Mouse (Mus musculus): Measurements from ENCODE around the gene Phkg2. TPM values are rescaled to one million over a fixed set of nuclear protein-coding genes. Genes with fewer than 3 reads are reported as not detected.

Gene Phkg2
- polyA plus RNA-seq, 1 experiment from 2014 or later: 20.0 TPM

DNA sequence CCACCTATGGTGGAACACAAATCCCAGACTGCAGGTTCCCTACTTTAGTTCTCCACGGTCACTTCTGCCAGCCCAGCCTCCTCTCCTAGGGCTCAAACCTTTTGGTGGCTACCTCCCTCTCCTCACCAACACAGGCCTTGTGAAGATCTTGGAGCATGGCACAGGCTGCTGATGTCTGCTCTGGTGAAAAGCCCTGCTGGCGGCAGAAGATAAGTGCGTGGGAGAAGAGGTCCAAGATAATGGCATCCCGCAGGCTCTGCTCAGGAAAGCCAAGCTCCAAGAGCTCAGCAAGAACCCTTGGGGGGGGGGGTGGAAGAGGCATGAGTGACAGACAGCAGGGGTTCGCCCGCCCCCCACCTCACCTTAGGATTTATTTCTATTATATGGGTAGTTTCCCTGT lies 13.0 kb downstream of the Phkg2 start:
- H3K4me2 ChIP-seq: peak overlapping the region; percentile 98
- H3K4me1 ChIP-seq (replicated peaks): peaks cover 51% of the 10 kb centered on the region
- 34% methylated on average over 6 of the region's 6 CpGs for WGBS (ENCODE audit: insufficient replicate concordance)
- ATAC-seq (ENCODE audit: insufficient read depth): peak; percentile 43
- H3K9ac ChIP-seq: peak overlapping the region; percentile 35; the same call in 1 of the 2 replicates
- H3K9me3 ChIP-seq (replicated peaks): no peaks in the 10 kb centered on the region
- H3K36me3 ChIP-seq (replicated peaks): peaks cover 55% of the 10 kb centered on the region
- H3K27me3 ChIP-seq: no peaks in the 10 kb centered on the region
- H3K4me3 ChIP-seq (replicated peaks): 0 out of 2 replicates have a peak overlapping the region, but pooled peaks have one; percentile 0
- peak overlapping the region; percentile 85 for H3K27ac ChIP-seq (replicated peaks)

DNA sequence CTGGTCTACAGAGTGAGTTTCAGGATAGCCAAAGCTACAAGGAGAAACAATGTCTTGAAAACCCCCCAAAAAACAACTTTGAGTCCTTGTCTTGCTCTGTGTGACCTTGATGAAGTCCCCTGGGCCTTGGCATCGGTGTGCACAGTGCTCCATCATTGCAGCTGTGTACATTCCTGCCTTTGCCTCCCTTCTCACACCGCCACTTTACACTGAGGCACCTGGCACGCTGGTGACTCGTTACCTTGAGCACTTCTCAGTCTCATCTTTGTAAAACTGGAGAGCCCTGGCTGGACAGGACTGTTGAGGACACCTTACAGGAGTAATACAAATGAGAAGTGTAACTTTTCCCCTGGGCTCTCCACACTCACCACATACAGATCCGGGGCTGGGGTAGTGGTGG lies 14.1 kb downstream of the Phkg2 start:
- no peaks in the 10 kb centered on the region for H3K27me3 ChIP-seq
- no peaks in the 10 kb centered on the region for H3K9me3 ChIP-seq (replicated peaks)
- no peak for ATAC-seq (ENCODE audit: insufficient read depth)
- peak overlapping the region; percentile 89 for H3K4me3 ChIP-seq (replicated peaks)
- peak overlapping the region; percentile 98 for H3K4me2 ChIP-seq
- H3K36me3 ChIP-seq (replicated peaks): peaks cover 55% of the 10 kb centered on the region
- peaks cover 51% of the 10 kb centered on the region for H3K4me1 ChIP-seq (replicated peaks)
- peak overlapping the region; percentile 85 for H3K27ac ChIP-seq (replicated peaks)
- WGBS (ENCODE audit: insufficient replicate concordance): 66% methylated on average over 5 of the region's 5 CpGs
- peak overlapping the region; percentile 56 for H3K9ac ChIP-seq

GRCm38 (mm10) chr7:127588011-127588871 lies 15.1 kb downstream of the Phkg2 start, which contains the start of the genes Ccdc189 and Rnf40:
TSS of gene Ccdc189 (minus strand) at chr7:127588595.
TSS of gene Rnf40 (plus strand) at chr7:127588767.
- Histone ChIP-seq H3K9me3 (replicated peaks) (no peaks in the 10 kb centered on the region), H3K9ac (peak within 1 kb of the TSS; percentile 87), H3K4me3 (replicated peaks) (peak within 1 kb of the TSS; percentile 89), H3K27me3 (no peaks in the 10 kb centered on the region), H3K4me2 (peak within 1 kb of the TSS; percentile 98), H3K4me1 (replicated peaks) (peaks cover 51% of the 10 kb centered on the region), H3K27ac (replicated peaks) (peak within 1 kb of the TSS; percentile 85), H3K36me3 (replicated peaks) (peaks cover 55% of the 10 kb centered on the region)
- ATAC-seq (ENCODE audit: insufficient read depth): peak; percentile 90
- WGBS (ENCODE audit: insufficient replicate concordance): under 1% methylated on average over 50 of the region's 50 CpGs

DNA sequence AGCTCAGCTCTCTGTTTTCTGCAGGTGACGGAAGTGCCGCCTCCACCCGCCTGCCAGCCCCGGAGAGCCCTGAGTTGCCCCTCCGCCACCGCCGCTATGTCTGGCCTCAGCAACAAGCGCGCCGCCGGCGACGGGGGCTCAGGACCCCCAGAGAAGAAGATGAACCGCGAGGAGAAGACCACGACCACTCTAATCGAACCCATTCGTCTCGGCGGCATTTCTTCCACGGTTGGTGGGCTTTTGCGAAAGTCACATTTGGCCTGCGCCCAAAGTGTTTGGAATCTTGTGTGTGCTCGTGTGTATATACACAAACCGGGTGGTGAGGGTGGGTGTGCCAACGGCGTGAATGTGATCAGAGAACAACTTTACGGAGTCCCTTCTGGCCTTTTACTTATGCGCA lies 15.8 kb downstream of the Phkg2 start:
- WGBS (ENCODE audit: insufficient replicate concordance): 3% methylated on average over 29 of the region's 29 CpGs
- Histone ChIP-seq H3K4me3 (replicated peaks) (peak overlapping the region; percentile 89), H3K27ac (replicated peaks) (peak overlapping the region; percentile 85), H3K36me3 (replicated peaks) (peaks cover 55% of the 10 kb centered on the region), H3K9me3 (replicated peaks) (no peaks in the 10 kb centered on the region), H3K4me2 (peak overlapping the region; percentile 98), H3K27me3 (no peaks in the 10 kb centered on the region), H3K9ac (peak overlapping the region; percentile 87), H3K4me1 (replicated peaks) (peaks cover 51% of the 10 kb centered on the region)
- ATAC-seq (ENCODE audit: insufficient read depth): peak; percentile 11

- Histone ChIP-seq H3K27ac (replicated peaks) (0 out of 2 replicates have a peak overlapping the region, but pooled peaks have one; percentile 85), H3K4me3 (replicated peaks) (peak overlapping the region; percentile 89), H3K4me1 (replicated peaks) (peaks cover 51% of the 10 kb centered on the region), H3K4me2 (peak overlapping the region; percentile 98), H3K27me3 (no peaks in the 10 kb centered on the region), H3K36me3 (replicated peaks) (peaks cover 55% of the 10 kb centered on the region), H3K9me3 (replicated peaks) (no peaks in the 10 kb centered on the region), H3K9ac (0 out of 2 replicates have a peak overlapping the region, but pooled peaks have one; percentile 87)
- WGBS (ENCODE audit: insufficient replicate concordance): 89% methylated on average over 9 of the region's 9 CpGs
- ATAC-seq (ENCODE audit: insufficient read depth): no peak
Observed at GRCm38 (mm10) chr7:127589637-127590036, 16.5 kb downstream of the Phkg2 start.

DNA sequence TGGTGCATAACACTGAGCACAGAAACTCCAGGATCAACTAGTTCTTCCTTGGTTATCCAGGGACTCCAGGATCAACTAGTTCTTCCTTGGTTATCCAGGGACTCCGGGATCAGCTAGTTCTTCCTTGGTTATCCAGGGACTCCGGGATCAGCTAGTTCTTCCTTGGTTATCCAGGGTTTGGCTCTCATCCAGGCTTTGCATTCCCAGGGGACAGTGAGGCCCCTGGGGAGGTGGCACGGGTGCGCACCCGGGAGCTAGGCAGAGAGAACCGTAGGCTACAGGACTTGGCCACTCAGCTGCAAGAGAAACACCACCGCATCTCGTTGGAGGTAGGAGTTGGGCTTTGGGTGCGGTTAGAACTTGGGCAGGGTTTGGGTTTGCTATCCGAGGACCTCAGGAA lies 18.0 kb downstream of the Phkg2 start:
- Histone ChIP-seq H3K4me1 (replicated peaks) (peaks cover 40% of the 10 kb centered on the region), H3K36me3 (replicated peaks) (peaks cover 67% of the 10 kb centered on the region), H3K9me3 (replicated peaks) (no peaks in the 10 kb centered on the region), H3K4me3 (replicated peaks) (no peak overlapping the region), H3K27me3 (no peaks in the 10 kb centered on the region), H3K4me2 (no peak overlapping the region), H3K9ac (no peak overlapping the region), H3K27ac (replicated peaks) (no peak overlapping the region)
- no peak for ATAC-seq (ENCODE audit: insufficient read depth)
- WGBS (ENCODE audit: insufficient replicate concordance): 88% methylated on average over 10 of the region's 10 CpGs

DNA sequence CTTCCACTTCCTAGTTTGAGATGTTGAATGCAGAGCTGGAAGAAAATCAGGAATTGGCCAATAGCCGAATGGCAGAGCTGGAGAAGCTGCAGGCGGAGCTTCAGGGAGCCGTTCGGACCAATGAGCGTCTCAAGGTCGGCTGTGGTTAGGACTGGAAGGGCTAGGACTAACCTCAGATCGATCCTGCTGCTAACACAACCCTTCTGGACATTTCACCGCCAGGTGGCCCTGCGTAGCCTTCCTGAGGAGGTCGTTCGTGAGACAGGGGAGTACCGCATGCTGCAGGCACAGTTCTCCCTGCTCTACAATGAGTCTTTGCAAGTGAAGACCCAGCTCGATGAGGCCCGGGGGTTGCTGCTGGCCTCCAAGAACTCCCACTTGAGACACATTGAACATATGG lies 19.4 kb downstream of the Phkg2 start:
- ATAC-seq (ENCODE audit: insufficient read depth): no peak
- no peak overlapping the region for H3K9ac ChIP-seq
- no peak overlapping the region for H3K27ac ChIP-seq (replicated peaks)
- H3K9me3 ChIP-seq (replicated peaks): no peaks in the 10 kb centered on the region
- H3K4me2 ChIP-seq: no peak overlapping the region
- H3K27me3 ChIP-seq: no peaks in the 10 kb centered on the region
- H3K4me1 ChIP-seq (replicated peaks): peaks cover 25% of the 10 kb centered on the region
- peaks cover 82% of the 10 kb centered on the region for H3K36me3 ChIP-seq (replicated peaks)
- 84% methylated on average over 14 of the region's 14 CpGs for WGBS (ENCODE audit: insufficient replicate concordance)
- H3K4me3 ChIP-seq (replicated peaks): no peak overlapping the region

DNA sequence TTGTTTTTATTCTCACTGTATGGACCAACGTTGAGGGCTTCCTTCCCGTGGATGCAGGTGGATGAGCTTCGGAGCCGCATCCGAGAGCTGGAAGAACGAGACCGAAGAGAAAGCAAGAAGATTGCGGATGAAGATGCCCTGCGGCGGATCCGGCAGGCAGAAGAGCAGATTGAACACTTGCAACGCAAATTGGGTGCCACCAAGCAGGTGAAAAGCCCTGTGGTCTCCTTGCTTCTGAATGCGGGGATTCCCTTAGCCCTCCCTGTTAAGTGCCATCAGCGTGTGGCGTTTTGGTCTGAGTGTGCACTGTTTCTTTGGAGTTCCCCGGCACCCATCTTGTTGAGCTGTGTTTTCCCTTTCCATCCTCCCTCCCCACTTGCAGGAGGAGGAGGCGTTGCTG lies 23.6 kb downstream of the Phkg2 start:
- Histone ChIP-seq H3K9me3 (replicated peaks) (no peaks in the 10 kb centered on the region), H3K9ac (no peak overlapping the region), H3K27me3 (no peaks in the 10 kb centered on the region), H3K4me1 (replicated peaks) (no peaks in the 10 kb centered on the region), H3K27ac (replicated peaks) (no peak overlapping the region), H3K4me3 (replicated peaks) (no peak overlapping the region), H3K4me2 (no peak overlapping the region), H3K36me3 (replicated peaks) (peaks cover 100% of the 10 kb centered on the region)
- ATAC-seq (ENCODE audit: insufficient read depth): no peak
- 89% methylated on average over 17 of the region's 17 CpGs for WGBS (ENCODE audit: insufficient replicate concordance)

DNA sequence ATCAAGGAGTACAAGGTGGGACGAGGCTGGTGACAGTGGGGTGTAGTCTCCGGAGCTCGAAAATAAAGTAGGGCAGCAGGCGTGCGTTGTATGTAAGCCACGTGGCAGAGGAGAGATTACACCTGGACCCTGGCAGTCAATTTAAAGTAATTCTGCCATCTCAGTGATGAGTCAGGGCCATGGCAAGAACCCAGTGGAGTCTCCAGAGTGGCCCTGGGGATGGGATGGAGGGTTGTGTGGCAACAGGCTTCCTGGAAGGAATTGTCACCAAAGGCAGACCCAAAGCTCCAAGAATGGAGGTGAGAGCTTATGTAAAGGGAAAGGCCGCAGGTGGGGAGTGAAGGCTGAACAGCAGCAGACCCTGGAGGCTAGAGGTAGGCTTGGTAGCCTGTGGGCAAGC lies 27.5 kb downstream of the Phkg2 start:
- no peak overlapping the region for H3K9ac ChIP-seq
- 86% methylated on average over 7 of the region's 7 CpGs for WGBS (ENCODE audit: insufficient replicate concordance)
- peaks cover 89% of the 10 kb centered on the region for H3K36me3 ChIP-seq (replicated peaks)
- no peak for ATAC-seq (ENCODE audit: insufficient read depth)
- no peak overlapping the region for H3K4me2 ChIP-seq
- no peaks in the 10 kb centered on the region for H3K4me1 ChIP-seq (replicated peaks)
- H3K4me3 ChIP-seq (replicated peaks): no peak overlapping the region
- no peak overlapping the region for H3K27ac ChIP-seq (replicated peaks)
- H3K27me3 ChIP-seq: no peaks in the 10 kb centered on the region
- no peaks in the 10 kb centered on the region for H3K9me3 ChIP-seq (replicated peaks)

GRCm38 (mm10) chr7:127601735-127602134 lies 28.6 kb downstream of the Phkg2 start:
- H3K9me3 ChIP-seq (replicated peaks): no peaks in the 10 kb centered on the region
- no peak overlapping the region for H3K27ac ChIP-seq (replicated peaks)
- 77% methylated on average over 4 of the region's 4 CpGs for WGBS (ENCODE audit: insufficient replicate concordance)
- H3K27me3 ChIP-seq: no peaks in the 10 kb centered on the region
- H3K4me3 ChIP-seq (replicated peaks): no peak overlapping the region
- H3K4me2 ChIP-seq: no peak overlapping the region
- H3K9ac ChIP-seq: no peak overlapping the region
- no peak for ATAC-seq (ENCODE audit: insufficient read depth)
- H3K36me3 ChIP-seq (replicated peaks): peaks cover 78% of the 10 kb centered on the region
- no peaks in the 10 kb centered on the region for H3K4me1 ChIP-seq (replicated peaks)

DNA sequence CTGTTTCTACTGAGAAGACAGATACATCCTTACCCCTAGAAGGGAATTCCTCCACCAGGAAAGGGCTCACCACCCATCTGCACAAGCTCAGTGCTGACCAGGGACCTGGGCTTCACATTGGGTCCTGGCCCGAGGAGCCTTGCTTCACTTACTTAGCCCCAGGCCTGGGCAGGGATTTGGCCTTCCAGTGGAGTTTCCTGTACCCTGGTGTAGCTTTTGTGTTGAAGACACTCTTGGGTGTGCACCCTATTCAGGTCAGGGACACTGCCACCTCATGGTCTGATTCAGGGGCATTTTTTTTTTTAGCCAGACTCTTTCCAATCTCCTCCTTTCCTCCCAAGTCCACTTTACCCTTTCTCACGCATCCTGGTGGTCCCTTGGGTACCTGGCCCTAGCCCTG lies 29.8 kb downstream of the Phkg2 start:
- no peaks in the 10 kb centered on the region for H3K9me3 ChIP-seq (replicated peaks)
- peaks cover 66% of the 10 kb centered on the region for H3K36me3 ChIP-seq (replicated peaks)
- no peaks in the 10 kb centered on the region for H3K27me3 ChIP-seq
- H3K27ac ChIP-seq (replicated peaks): no peak overlapping the region
- no peaks in the 10 kb centered on the region for H3K4me1 ChIP-seq (replicated peaks)
- no peak overlapping the region for H3K9ac ChIP-seq
- 86% methylated on average over 2 of the region's 2 CpGs for WGBS (ENCODE audit: insufficient replicate concordance)
- no peak overlapping the region for H3K4me2 ChIP-seq
- no peak overlapping the region for H3K4me3 ChIP-seq (replicated peaks)
- no peak for ATAC-seq (ENCODE audit: insufficient read depth)
